In genomic region chr8:83609086-83609485, GRCm38 (mm10) we compare ENCODE assay signal across 7 mouse cellular contexts. TPM values are rescaled to one million over a fixed set of nuclear protein-coding genes. Genes with fewer than 3 reads are reported as not detected.
A peak's percentile ranks its signal among the peaks of the same experiment; 100 is the strongest.
DNase-seq lines count a peak whose midpoint lies in the region; ATAC-seq and TF ChIP-seq lines count a peak whose summit lies in the region.

No protein-coding gene starts in this region.

- peaks cover 16% of the 10 kb centered on the region for H3K4me1 ChIP-seq in lung, embryonic 15.5 days
- peaks cover 16% of the 10 kb centered on the region for H3K4me1 ChIP-seq in embryonic facial prominence, embryonic 14.5 days (ENCODE audit: control insufficient read depth, insufficient read depth, low read length)
- peaks cover 18% of the 10 kb centered on the region for H3K4me1 ChIP-seq in limb, embryonic 10.5 days
- H3K4me1 ChIP-seq in small intestine, adult 2 months (ENCODE audit: control insufficient read depth, insufficient read depth, insufficient read length, low read length) = peaks cover 10% of the 10 kb centered on the region; the same call in 1 of the 2 replicates

- no peak for TF ChIP-seq POLR2A in small intestine, adult 2 months (IDR thresholded peaks at IDR 0.05; ENCODE audit: low read depth, low read length)

- H3K27ac ChIP-seq in lung, embryonic 15.5 days = peak overlapping the region; percentile 99; the same call in 1 of the 2 replicates
- peak overlapping the region; percentile 99 for H3K27ac ChIP-seq in embryonic facial prominence, embryonic 14.5 days (replicated peaks; ENCODE audit: low read depth, low read length)
- peak overlapping the region; percentile 95 for H3K27ac ChIP-seq in limb, embryonic 10.5 days
- peak overlapping the region; percentile 90; the same call in 1 of the 2 replicates for H3K27ac ChIP-seq in small intestine, adult 2 months (ENCODE audit: insufficient read depth, low read depth, low read length)

- H3K36me3 ChIP-seq in lung, embryonic 15.5 days = peaks cover 41% of the 10 kb centered on the region
- peaks cover 38% of the 10 kb centered on the region for H3K36me3 ChIP-seq in embryonic facial prominence, embryonic 14.5 days (ENCODE audit: control insufficient read depth, insufficient read depth, low read length)
- H3K36me3 ChIP-seq in limb, embryonic 10.5 days = peaks cover 47% of the 10 kb centered on the region
- H3K36me3 ChIP-seq in small intestine, adult 2 months (ENCODE audit: control insufficient read depth, insufficient read depth, low read length) = peaks cover 35% of the 10 kb centered on the region

- no peak for ATAC-seq in lung, embryonic 15.5 days (ENCODE audit: borderline replicate concordance, extremely low read depth, low FRiP score, low TSS enrichment)
- ATAC-seq in embryonic facial prominence, embryonic 14.5 days (ENCODE audit: low read depth) = no peak
- no peak for ATAC-seq in megakaryocyte progenitor cell, adult 5-6 weeks (replicated peaks; ENCODE audit: poor library complexity)

- H3K9ac ChIP-seq in lung, embryonic 15.5 days = peak overlapping the region; percentile 94
- H3K9ac ChIP-seq in embryonic facial prominence, embryonic 14.5 days (ENCODE audit: low read depth, low read length) = peak overlapping the region; percentile 93

- 20% methylated on average over 9 of the region's 9 CpGs for WGBS in lung, embryonic 15.5 days
- 26% methylated on average over 9 of the region's 9 CpGs for WGBS in embryonic facial prominence, embryonic 14.5 days
- WGBS in limb, embryonic 10.5 days = 43% methylated on average over 9 of the region's 9 CpGs
- 12% methylated on average over 9 of the region's 9 CpGs for WGBS in small intestine, adult 2 months

- DNase-seq in lung, adult 18-20 months = no peak
- DNase-seq in embryonic facial prominence, embryonic 14.5 days (ENCODE audit: low spot score) = no peak
- DNase-seq in limb, embryonic 10.5 days (ENCODE audit: low spot score) = no peak
- no peak for DNase-seq in urinary bladder, postnatal 25 days (ENCODE audit: low spot score)

- TF ChIP-seq CTCF in small intestine, adult 2 months (IDR thresholded peaks at IDR 0.05; ENCODE audit: extremely low read depth, insufficient read length, insufficient replicate concordance, low read depth, low read length) = no peak

- H3K27me3 ChIP-seq in lung, embryonic 15.5 days = no peaks in the 10 kb centered on the region
- no peaks in the 10 kb centered on the region for H3K27me3 ChIP-seq in embryonic facial prominence, embryonic 14.5 days (replicated peaks; ENCODE audit: control insufficient read depth, insufficient read depth, low read length)
- H3K27me3 ChIP-seq in limb, embryonic 10.5 days (ENCODE audit: low read depth, poor library complexity, severe bottlenecking) = no peaks in the 10 kb centered on the region
- H3K27me3 ChIP-seq in small intestine, adult 2 months (ENCODE audit: control insufficient read depth, insufficient read depth, low read length) = no peaks in the 10 kb centered on the region

- no peaks in the 10 kb centered on the region for H3K9me3 ChIP-seq in lung, embryonic 15.5 days
- H3K9me3 ChIP-seq in embryonic facial prominence, embryonic 14.5 days (ENCODE audit: control insufficient read depth, low read length) = no peaks in the 10 kb centered on the region
- H3K9me3 ChIP-seq in limb, embryonic 10.5 days (replicated peaks) = no peaks in the 10 kb centered on the region

- peak overlapping the region; percentile 89 for H3K4me3 ChIP-seq in lung, embryonic 15.5 days
- H3K4me3 ChIP-seq in embryonic facial prominence, embryonic 14.5 days (ENCODE audit: low read depth, low read length) = peak overlapping the region; percentile 89
- H3K4me3 ChIP-seq in limb, embryonic 10.5 days = peak overlapping the region; percentile 68
- H3K4me3 ChIP-seq in small intestine, adult 2 months (ENCODE audit: low read depth, low read length) = peak overlapping the region; percentile 73; the same call in 1 of the 2 replicates

- H3K4me2 ChIP-seq in lung, embryonic 15.5 days = peak overlapping the region; percentile 57
- H3K4me2 ChIP-seq in embryonic facial prominence, embryonic 14.5 days (ENCODE audit: low read depth, low read length) = peak overlapping the region; percentile 86

RNA-seq across cellular contexts. Expression of gene Dnajb1, which starts 1.1 kb away (rescaled TPM):
- polyA plus RNA-seq in lung, embryonic 15.5 days (2015; fragmentation: Nextera tagmentation; extraction: Ambion mirVana) = 63.8 and 67.4 TPM in 2 replicates
- 47.2 and 47.5 TPM in 2 replicates for polyA plus RNA-seq in embryonic facial prominence, embryonic 14.5 days (2014; fragmentation: Nextera tagmentation; extraction: Ambion mirVana)
- polyA plus RNA-seq in limb, embryonic 10.5 days (2016; fragmentation: Nextera tagmentation; extraction: Ambion mirVana) = 78.0 and 89.8 TPM in 2 replicates
- polyA plus RNA-seq in small intestine, adult 2 months (2012; rRNA removed) = 21.1 and 34.0 TPM in 2 replicates
- 45.5 and 47.6 TPM in 2 replicates for total RNA-seq in megakaryocyte progenitor cell, adult 5-6 weeks (2015)
- 26.2 and 28.0 TPM in 2 replicates for total RNA-seq in megakaryocyte progenitor cell, adult 5-6 weeks (2017)

RNA-seq across cellular contexts. Expression of gene Tecr, which starts 1.3 kb away (rescaled TPM):
- polyA plus RNA-seq in lung, embryonic 15.5 days (2015; fragmentation: Nextera tagmentation; extraction: Ambion mirVana) = 533 and 536 TPM in 2 replicates
- polyA plus RNA-seq in embryonic facial prominence, embryonic 14.5 days (2014; fragmentation: Nextera tagmentation; extraction: Ambion mirVana) = 497 and 529 TPM in 2 replicates
- 684 and 695 TPM in 2 replicates for polyA plus RNA-seq in limb, embryonic 10.5 days (2016; fragmentation: Nextera tagmentation; extraction: Ambion mirVana)
- polyA plus RNA-seq in small intestine, adult 2 months (2012; rRNA removed) = 184 and 322 TPM in 2 replicates
- total RNA-seq in megakaryocyte progenitor cell, adult 5-6 weeks (2015) = 363 and 424 TPM in 2 replicates
- 324 and 345 TPM in 2 replicates for total RNA-seq in megakaryocyte progenitor cell, adult 5-6 weeks (2017)

RNA-seq across cellular contexts. Expression of gene Ndufb7, which starts 42.6 kb away (rescaled TPM):
- polyA plus RNA-seq in lung, embryonic 15.5 days (2015; fragmentation: Nextera tagmentation; extraction: Ambion mirVana) = 316 and 363 TPM in 2 replicates
- polyA plus RNA-seq in embryonic facial prominence, embryonic 14.5 days (2014; fragmentation: Nextera tagmentation; extraction: Ambion mirVana) = 315 and 324 TPM in 2 replicates
- polyA plus RNA-seq in limb, embryonic 10.5 days (2016; fragmentation: Nextera tagmentation; extraction: Ambion mirVana) = 316 and 317 TPM in 2 replicates
- polyA plus RNA-seq in small intestine, adult 2 months (2012; rRNA removed) = 531 and 683 TPM in 2 replicates
- 158 and 163 TPM in 2 replicates for total RNA-seq in megakaryocyte progenitor cell, adult 5-6 weeks (2015)
- 252 and 255 TPM in 2 replicates for total RNA-seq in megakaryocyte progenitor cell, adult 5-6 weeks (2017)

RNA-seq across cellular contexts. Expression of gene Gipc1, which starts 43.4 kb away (rescaled TPM):
- polyA plus RNA-seq in lung, embryonic 15.5 days (2015; fragmentation: Nextera tagmentation; extraction: Ambion mirVana) = 197 and 199 TPM in 2 replicates
- polyA plus RNA-seq in embryonic facial prominence, embryonic 14.5 days (2014; fragmentation: Nextera tagmentation; extraction: Ambion mirVana) = 107 and 131 TPM in 2 replicates
- polyA plus RNA-seq in limb, embryonic 10.5 days (2016; fragmentation: Nextera tagmentation; extraction: Ambion mirVana) = 185 and 206 TPM in 2 replicates
- 23.4 and 35.5 TPM in 2 replicates for polyA plus RNA-seq in small intestine, adult 2 months (2012; rRNA removed)
- 14.7 and 19.0 TPM in 2 replicates for total RNA-seq in megakaryocyte progenitor cell, adult 5-6 weeks (2015)
- total RNA-seq in megakaryocyte progenitor cell, adult 5-6 weeks (2017) = 14.3 and 17.8 TPM in 2 replicates

RNA-seq across cellular contexts. Expression of gene Ptger1, which starts 57.4 kb away (rescaled TPM):
- 1.2 and 1.4 TPM in 2 replicates for polyA plus RNA-seq in lung, embryonic 15.5 days (2015; fragmentation: Nextera tagmentation; extraction: Ambion mirVana)
- polyA plus RNA-seq in embryonic facial prominence, embryonic 14.5 days (2014; fragmentation: Nextera tagmentation; extraction: Ambion mirVana) = 1.0 and 1.2 TPM in 2 replicates
- polyA plus RNA-seq in limb, embryonic 10.5 days (2016; fragmentation: Nextera tagmentation; extraction: Ambion mirVana) = 0.64 TPM in 2 replicates
- 2.9 and 3.0 TPM in 2 replicates for polyA plus RNA-seq in small intestine, adult 2 months (2012; rRNA removed)
- total RNA-seq in megakaryocyte progenitor cell, adult 5-6 weeks (2015) = 0.10 TPM in 1 of 2 replicates, not detected in the other
- 0.87 and 1.6 TPM in 2 replicates for total RNA-seq in megakaryocyte progenitor cell, adult 5-6 weeks (2017)
